Mouse (Mus musculus): ENCODE results near the gene Gadd45a. TPM values are rescaled to one million over a fixed set of nuclear protein-coding genes. Genes with fewer than 3 reads are reported as not detected.
A peak's percentile ranks its signal among the peaks of the same experiment; 100 is the strongest.
"Not testable (repeated sequence)": the region's sequence is repeated elsewhere in the genome, so short reads cannot be mapped to it uniquely, and the experiment has no call there.

Gene Gadd45a
- total RNA-seq, 2 experiments from 2014 or later: 18.1 to 21.9 TPM

- no peak for DNase-seq (ENCODE audit: low spot score in 2 of 2)
Observed at GRCm38 (mm10) chr6:67048880-67049694, 11.8 kb upstream of the Gadd45a start.

- DNase-seq (ENCODE audit: low spot score in 2 of 2): no peak
Observed at GRCm38 (mm10) chr6:67048052-67048691, 10.9 kb upstream of the Gadd45a start.

- DNase-seq (ENCODE audit: low spot score in 2 of 2): no peak
Observed at GRCm38 (mm10) chr6:67046937-67047336, 9.7 kb upstream of the Gadd45a start.

GRCm38 (mm10) chr6:67045424-67045823, 8.2 kb upstream of the Gadd45a start:
- DNase-seq (ENCODE audit: low spot score in 2 of 2): no peak

GRCm38 (mm10) chr6:67040904-67041410, 3.7 kb upstream of the Gadd45a start:
- DNase-seq (ENCODE audit: low spot score in 2 of 2): no peak

GRCm38 (mm10) chr6:67038964-67039363, 1.7 kb upstream of the Gadd45a start:
- DNase-seq (ENCODE audit: low spot score in 2 of 2): no peak

GRCm38 (mm10) chr6:67036356-67036811, 873 bp downstream of the Gadd45a start:
- peak; percentile 51 to 72 for DNase-seq (ENCODE audit: low spot score in 2 of 2)

GRCm38 (mm10) chr6:67035388-67036299, 1.6 kb downstream of the Gadd45a start:
- DNase-seq (ENCODE audit: low spot score in 2 of 2): no peak

GRCm38 (mm10) chr6:67034331-67035130, 2.7 kb downstream of the Gadd45a start:
- DNase-seq (ENCODE audit: low spot score in 2 of 2): no peak

- no peak for DNase-seq (ENCODE audit: low spot score in 2 of 2)
Observed at GRCm38 (mm10) chr6:67033604-67034003, 3.7 kb downstream of the Gadd45a start.

- not testable (repeated sequence) for DNase-seq (ENCODE audit: low spot score in 2 of 2)
Observed at GRCm38 (mm10) chr6:67032972-67033371, 4.3 kb downstream of the Gadd45a start.

GRCm38 (mm10) chr6:67032551-67032950, 4.7 kb downstream of the Gadd45a start:
- not testable (repeated sequence) for DNase-seq (ENCODE audit: low spot score in 2 of 2)

- no peak for DNase-seq (ENCODE audit: low spot score in 2 of 2)
Observed at GRCm38 (mm10) chr6:67030846-67031245, 6.4 kb downstream of the Gadd45a start.

- no peak for DNase-seq (ENCODE audit: low spot score in 2 of 2)
Observed at GRCm38 (mm10) chr6:67030416-67030815, 6.8 kb downstream of the Gadd45a start.

- DNase-seq (ENCODE audit: low spot score in 2 of 2): no peak
Observed at GRCm38 (mm10) chr6:67029987-67030386, 7.3 kb downstream of the Gadd45a start.

- no peak for DNase-seq (ENCODE audit: low spot score in 2 of 2)
Observed at GRCm38 (mm10) chr6:67029312-67029950, 7.8 kb downstream of the Gadd45a start.

GRCm38 (mm10) chr6:67027438-67028142, 9.7 kb downstream of the Gadd45a start:
- no peak for DNase-seq (ENCODE audit: low spot score in 2 of 2)

- DNase-seq (ENCODE audit: low spot score in 2 of 2): no peak
Observed at GRCm38 (mm10) chr6:67026661-67027060, 10.6 kb downstream of the Gadd45a start.

- DNase-seq (ENCODE audit: low spot score in 2 of 2): no peak
Observed at GRCm38 (mm10) chr6:67023729-67024128, 13.5 kb downstream of the Gadd45a start.

Measured in adrenal gland, postnatal 4 days (tissue).